Mouse (Mus musculus): Measurements from ENCODE around the gene Arhgef25.

DNA sequence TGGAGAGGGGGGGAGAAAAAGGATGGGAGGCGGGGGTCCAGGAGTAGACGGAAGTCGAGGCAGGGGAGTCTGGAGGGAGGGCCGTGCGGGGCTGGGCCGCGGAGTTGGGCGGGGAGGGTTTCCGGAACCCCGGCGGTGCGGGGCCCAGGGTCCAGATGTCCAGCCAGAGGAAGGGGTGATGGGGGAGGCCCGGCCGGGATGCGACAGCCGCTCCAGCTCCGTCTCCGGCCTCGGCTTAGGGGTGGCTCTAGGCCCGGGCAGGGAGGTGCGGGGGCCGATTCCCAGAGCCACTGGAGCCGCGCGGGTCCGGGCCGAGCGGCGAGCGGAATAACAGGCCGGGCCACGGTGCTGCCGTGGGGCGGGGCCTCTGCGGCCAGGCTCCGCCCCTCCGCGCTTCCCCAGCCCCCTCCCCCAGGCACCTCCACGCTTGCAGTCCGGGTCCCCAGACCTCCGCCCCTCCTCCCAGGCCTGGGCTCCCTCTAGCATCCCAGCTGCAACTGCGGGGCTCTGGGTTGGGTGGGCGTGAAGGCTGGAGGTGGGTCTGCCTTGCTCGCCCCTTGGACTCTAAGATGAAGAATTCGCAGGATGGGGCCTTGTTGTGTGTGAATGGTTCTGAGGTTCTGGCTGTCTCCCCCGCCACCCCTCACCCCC, 1.3 kb downstream of the Arhgef25 start:
- no peak for TF ChIP-seq CTCF (IDR thresholded peaks at IDR 0.05; ENCODE audit: borderline replicate concordance, insufficient read depth, low read length)
- peak; percentile 66 for TF ChIP-seq POLR2A (IDR thresholded peaks at IDR 0.05; ENCODE audit: low read depth, low read length)

Data from embryonic fibroblast, embryonic 13.5 days (primary cell).